Mouse (Mus musculus) CH12.LX (cell line): ENCODE results near the gene Klhl33.
A peak's percentile ranks its signal among the peaks of the same experiment; 100 is the strongest.

Source experiments
- CTCF ChIP-seq, 2 experiments: IDR thresholded peaks in 1 of 2; conservative IDR thresholded peaks in 1 of 2; 2 replicates each; pipeline ENCODE4 v1.5.1; 2011 to 2012; ENCODE audit warnings: low read depth in 2 of 2, low read length in 2 of 2, improper control_type of control experiment in 1 of 2, inconsistent platforms in 1 of 2, mild to moderate bottlenecking in 1 of 2, moderate library complexity in 1 of 2
- ELF1 ChIP-seq: IDR thresholded peaks from 2 replicates; pipeline ENCODE4 v1.6.1; 2014; ENCODE audit warnings: low read depth, mild to moderate bottlenecking, inconsistent platforms, low read length, improper control_type of control experiment
- EP300 ChIP-seq: IDR thresholded peaks from 2 replicates; pipeline ENCODE4 v1.6.1; 2011; ENCODE audit warnings: low read length, improper control_type of control experiment
- MAFK ChIP-seq: IDR thresholded peaks from 2 replicates; pipeline ENCODE4 v1.6.1; 2011; ENCODE audit warnings: low read length, improper control_type of control experiment; ENCODE audit not compliant: insufficient replicate concordance
- POLR2A ChIP-seq: IDR thresholded peaks from 2 replicates; pipeline ENCODE4 v1.6.1; 2011; ENCODE audit warnings: low read depth, mild to moderate bottlenecking, improper control_type of control experiment, low read length
- POLR2AphosphoS2 ChIP-seq: IDR thresholded peaks from 2 replicates; pipeline ENCODE4 v1.6.1; 2011; ENCODE audit warnings: low read depth, low read length, improper control_type of control experiment
- TCF12 ChIP-seq: IDR thresholded peaks from 2 replicates; pipeline ENCODE4 v1.6.1; 2014; ENCODE audit warnings: low read depth, mild to moderate bottlenecking, inconsistent platforms, low read length, improper control_type of control experiment
- USF2 ChIP-seq: conservative IDR thresholded peaks from 2 replicates; pipeline ENCODE4 v1.6.1; 2011; ENCODE audit warnings: low read depth, low read length, improper control_type of control experiment
- ZMIZ1 ChIP-seq: IDR thresholded peaks from 2 replicates; pipeline ENCODE4 v1.6.1; 2012; ENCODE audit warnings: low read depth, mild to moderate bottlenecking, inconsistent platforms, low read length, improper control_type of control experiment
- ZNF384 ChIP-seq: IDR thresholded peaks from 2 replicates; pipeline ENCODE4 v1.6.1; 2012; ENCODE audit warnings: low read depth, low read length, improper control_type of control experiment, inconsistent platforms

DNA sequence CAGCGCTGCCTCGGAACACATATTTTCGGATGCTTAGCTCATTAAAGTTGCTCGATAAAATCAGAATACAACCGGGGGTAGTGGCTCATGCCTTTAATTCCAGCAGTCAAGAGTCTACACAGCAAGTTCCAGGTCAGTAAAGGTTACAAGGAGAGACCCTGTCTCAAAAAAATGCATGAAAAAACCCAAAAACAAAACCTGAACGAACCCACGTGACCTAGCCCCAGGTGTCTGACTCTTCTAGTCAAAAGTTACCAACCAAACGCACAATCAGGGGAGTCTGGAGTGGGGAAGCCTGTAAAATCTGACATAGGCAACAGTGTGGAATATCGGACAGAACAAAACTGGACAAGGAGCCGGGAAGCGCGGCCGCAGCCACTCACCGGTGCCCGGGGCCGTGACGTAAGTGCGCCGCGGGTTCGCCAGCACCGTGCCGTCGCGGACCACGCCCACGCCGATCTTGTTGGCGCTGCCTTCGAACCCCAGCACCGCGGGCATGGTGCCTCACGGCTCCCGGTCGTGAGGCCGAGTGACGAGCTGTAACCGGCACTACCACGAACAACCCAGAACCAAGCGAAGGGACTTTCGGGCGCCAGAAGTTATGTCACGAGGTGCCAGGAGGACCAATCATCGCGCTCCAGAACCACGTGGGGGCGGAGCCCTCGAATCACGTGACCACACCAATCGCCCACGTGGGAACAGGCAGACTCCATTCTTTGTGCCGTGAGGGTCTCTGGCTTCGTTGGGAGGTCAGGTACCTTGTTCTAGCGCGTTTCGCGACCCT, 27.2 kb upstream of the Klhl33 start, which contains the start of the genes Osgep and Apex1:
- peak; percentile 74 for TF ChIP-seq ZMIZ1
- TF ChIP-seq ZNF384 = no peak
- TF ChIP-seq POLR2AphosphoS2 = peak; percentile 87
- TF ChIP-seq TCF12 = peak; percentile 79
- no peak for TF ChIP-seq MAFK
- no peak for TF ChIP-seq ELF1
- TF ChIP-seq EP300 = no peak
- peak; percentile 89 for TF ChIP-seq POLR2A
- TF ChIP-seq CTCF (conservative IDR thresholded peaks at IDR 0.05 in 1 of 2, IDR thresholded peaks at IDR 0.05 in 1 of 2; ENCODE audit: low read depth in 2 of 2, low read length in 2 of 2) = no peak
- peak; percentile 99 for TF ChIP-seq USF2
